8 mouse cellular contexts compared by ENCODE assay signal in the genomic region with DNA sequence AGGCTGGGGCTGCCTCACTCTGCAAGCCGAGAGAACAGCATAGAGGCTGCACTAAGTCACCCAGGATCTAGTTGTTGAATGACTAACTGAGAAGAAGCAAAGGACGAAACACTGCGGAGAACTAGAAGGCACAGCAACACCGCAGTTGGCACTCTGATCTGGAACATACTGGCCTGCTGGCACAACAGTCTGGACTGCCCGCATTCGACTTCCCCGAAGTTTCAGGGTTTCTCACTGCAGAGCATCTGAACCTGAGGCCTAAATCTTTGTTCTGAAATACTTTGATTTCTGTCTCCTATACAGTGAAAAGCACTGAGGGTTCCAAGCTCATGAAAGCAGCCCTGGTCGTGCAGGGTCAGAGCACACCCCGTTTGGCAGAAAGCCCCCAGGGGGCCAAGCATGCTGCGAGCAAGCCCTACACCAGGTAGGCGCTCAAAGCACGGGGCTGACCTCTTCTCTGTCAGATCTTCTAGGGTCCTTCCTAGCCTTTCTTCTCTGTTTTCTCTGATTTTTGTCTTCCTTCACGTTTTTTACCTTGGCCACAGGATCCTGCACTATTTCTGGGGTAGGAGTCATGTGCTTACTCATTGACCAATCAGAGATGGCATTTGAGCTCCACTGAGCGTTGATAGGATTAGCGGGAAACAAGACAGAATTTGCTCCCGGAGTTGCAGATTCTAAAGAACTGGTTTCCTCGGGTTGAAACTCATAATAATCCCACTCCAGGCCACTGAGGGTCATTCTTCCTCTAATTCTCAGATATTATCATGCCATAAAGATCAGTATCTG. TPM values are rescaled to one million over a fixed set of nuclear protein-coding genes. Genes with fewer than 3 reads are reported as not detected.
DNase-seq lines count a peak whose midpoint lies in the region; ATAC-seq and TF ChIP-seq lines count a peak whose summit lies in the region.

No protein-coding gene starts in this region.

- no peaks in the 10 kb centered on the region for H3K4me1 ChIP-seq in lung, embryonic 14.5 days (ENCODE audit: insufficient read depth)
- 0 out of 2 replicates have a peak, but pooled peaks cover 5% of the 10 kb centered on the region for H3K4me1 ChIP-seq in embryonic facial prominence, embryonic 12.5 days
- peaks cover 17% of the 10 kb centered on the region for H3K4me1 ChIP-seq in limb, embryonic 10.5 days

- no peak overlapping the region for H3K4me3 ChIP-seq in lung, embryonic 14.5 days (ENCODE audit: low read depth, low read length)
- H3K4me3 ChIP-seq in embryonic facial prominence, embryonic 12.5 days: peak overlapping the region; percentile 19; the same call in 1 of the 2 replicates
- peak overlapping the region; percentile 41 for H3K4me3 ChIP-seq in limb, embryonic 10.5 days

- H3K36me3 ChIP-seq in lung, embryonic 14.5 days (ENCODE audit: insufficient read depth): no peaks in the 10 kb centered on the region
- H3K36me3 ChIP-seq in embryonic facial prominence, embryonic 12.5 days: no peaks in the 10 kb centered on the region
- H3K36me3 ChIP-seq in limb, embryonic 10.5 days: no peaks in the 10 kb centered on the region

- no peaks in the 10 kb centered on the region for H3K9me3 ChIP-seq in lung, embryonic 14.5 days (ENCODE audit: low read depth, low read length)
- H3K9me3 ChIP-seq in embryonic facial prominence, embryonic 12.5 days: no peaks in the 10 kb centered on the region
- H3K9me3 ChIP-seq in limb, embryonic 10.5 days (replicated peaks): no peaks in the 10 kb centered on the region

- ATAC-seq in lung, embryonic 14.5 days (ENCODE audit: insufficient read depth): peak; percentile 65
- no peak for ATAC-seq in embryonic facial prominence, embryonic 12.5 days (ENCODE audit: insufficient number of reproducible peaks, insufficient read depth, low FRiP score, low TSS enrichment)

- peak overlapping the region; percentile 51 for H3K4me2 ChIP-seq in lung, embryonic 14.5 days
- peak overlapping the region; percentile 43 for H3K4me2 ChIP-seq in embryonic facial prominence, embryonic 12.5 days (replicated peaks)

- DNase-seq in lung, embryonic 14.5 days: peak; percentile 61
- DNase-seq in lung, postnatal 25 days (ENCODE audit: low spot score): no peak
- no peak for DNase-seq in limb, embryonic 10.5 days (ENCODE audit: low spot score)
- peak; percentile 81 for DNase-seq in retina, postnatal 1 day
- no peak for DNase-seq in layer of hippocampus, adult 11-12 months (ENCODE audit: low spot score)
- DNase-seq in left cerebral cortex, postnatal 14 days (ENCODE audit: low spot score in 2 of 2): no peak
- no peak for DNase-seq in ovary, postnatal 14 days (ENCODE audit: low spot score)

- no peak for TF ChIP-seq CTCF in lung, embryonic 14.5 days (IDR thresholded peaks at IDR 0.05; ENCODE audit: low read depth)

- no peak overlapping the region for H3K9ac ChIP-seq in lung, embryonic 14.5 days
- H3K9ac ChIP-seq in embryonic facial prominence, embryonic 12.5 days: no peak overlapping the region

- no peaks in the 10 kb centered on the region for H3K27me3 ChIP-seq in lung, embryonic 14.5 days (ENCODE audit: insufficient read depth, low read length)
- no peaks in the 10 kb centered on the region for H3K27me3 ChIP-seq in embryonic facial prominence, embryonic 12.5 days
- H3K27me3 ChIP-seq in limb, embryonic 10.5 days (ENCODE audit: low read depth, poor library complexity, severe bottlenecking): no peaks in the 10 kb centered on the region

- no peak overlapping the region for H3K27ac ChIP-seq in lung, embryonic 14.5 days (ENCODE audit: low read depth)
- H3K27ac ChIP-seq in embryonic facial prominence, embryonic 12.5 days: no peak overlapping the region
- no peak overlapping the region for H3K27ac ChIP-seq in limb, embryonic 10.5 days

- intact Hi-C loops in left cerebral cortex, postnatal 14 days (cut with DNase I): no loop called here

- WGBS in lung, embryonic 14.5 days: 43% methylated on average over 17 of the region's 17 CpGs
- 50% methylated on average over 17 of the region's 17 CpGs for WGBS in embryonic facial prominence, embryonic 12.5 days
- 53% methylated on average over 17 of the region's 17 CpGs for WGBS in limb, embryonic 10.5 days

RNA-seq across cellular contexts. Expression of a gene that starts 33.6 kb away (rescaled TPM):
- 92.9 and 102 TPM in 2 replicates for polyA plus RNA-seq in lung, embryonic 14.5 days (2014; fragmentation: Nextera tagmentation; extraction: Ambion mirVana)
- 143 and 155 TPM in 2 replicates for polyA plus RNA-seq in embryonic facial prominence, embryonic 12.5 days (2016; fragmentation: Nextera tagmentation; extraction: Ambion mirVana)
- polyA plus RNA-seq in limb, embryonic 10.5 days (2016; fragmentation: Nextera tagmentation; extraction: Ambion mirVana): 85.3 and 94.7 TPM in 2 replicates
- total RNA-seq in left cerebral cortex, postnatal 14 days (2021): 10 to 100 TPM; 34.2 to 39.3 TPM

Comparison
In these comparisons a context has a peak if more than half of its experiments do, and no peak if none do; other contexts are left out.
1. DNase-seq: peak in lung, embryonic 14.5 days (single experiment) and retina, postnatal 1 day (single experiment); none in lung, postnatal 25 days (single experiment), limb, embryonic 10.5 days (single experiment), layer of hippocampus, adult 11-12 months (single experiment), left cerebral cortex, postnatal 14 days (0 of 2) and ovary, postnatal 14 days (single experiment).